Mouse (Mus musculus) stomach, embryonic 16.5 days (tissue): ENCODE data around the gene Esrra. TPM values are rescaled to one million over a fixed set of nuclear protein-coding genes. Genes with fewer than 3 reads are reported as not detected.

Experiments
- ATAC-seq: fragments of 200-750 bp; cut with Nextera tagmentation; 2 replicates; pipeline ENCODE4 v1.8.0; 2017; ENCODE audit warnings: moderate number of reproducible peaks, moderate TSS enrichment; ENCODE audit not compliant: insufficient read depth, low FRiP score
- H3K27ac ChIP-seq: fragments of 300-500 bp; sonication (generic); 2 replicates; pipeline ENCODE4 v1.5.1; 2014; ENCODE audit warnings: low read length
- H3K27me3 ChIP-seq: fragments of 300-500 bp; sonication (generic); 2 replicates; pipeline ENCODE4 v1.6.1; 2014; ENCODE audit warnings: low read length, control low read depth, mixed read lengths; ENCODE audit not compliant: control insufficient read depth, insufficient read depth
- H3K36me3 ChIP-seq: fragments of 300-500 bp; sonication (generic); 2 replicates; pipeline ENCODE4 v1.6.1; 2014; ENCODE audit warnings: low read length; ENCODE audit not compliant: control insufficient read depth, insufficient read depth
- H3K4me1 ChIP-seq: fragments of 300-500 bp; sonication (generic); 2 replicates; pipeline ENCODE4 v1.6.1; 2014; ENCODE audit warnings: low read length, control low read depth, mixed read lengths; ENCODE audit not compliant: control insufficient read depth, insufficient read depth
- H3K4me2 ChIP-seq: fragments of 300-500 bp; sonication (generic); 2 replicates; pipeline ENCODE4 v1.6.1; 2014; ENCODE audit warnings: low read depth, low read length, mixed read lengths
- H3K4me3 ChIP-seq: fragments of 300-500 bp; sonication (generic); replicated peaks from 2 replicates; pipeline ENCODE4 v1.5.1; 2014; ENCODE audit warnings: mild to moderate bottlenecking, low read length
- H3K9ac ChIP-seq: fragments of 300-500 bp; sonication (generic); 2 replicates; pipeline ENCODE4 v1.6.1; 2014; ENCODE audit warnings: low read length
- H3K9me3 ChIP-seq: fragments of 300-500 bp; sonication (generic); replicated peaks from 2 replicates; pipeline ENCODE4 v1.6.1; 2016; ENCODE audit warnings: low read length, control low read depth; ENCODE audit not compliant: control insufficient read depth
- WGBS: fragments of 180-500 bp; shearing (Covaris S2); extraction: QIAGEN DNeasy Blood & Tissue Kit; methylation state at CpG from one replicate; pipeline ENCODE4 v1.1.7; 2014; 5-methylcytosine and 5-hydroxymethylcytosine counted together
- polyA plus RNA-seq: library from polyadenylated mRNA; unstranded; fragments of >200 nt; fragmentation: Nextera tagmentation; extraction: Ambion mirVana; gene quantifications from 2 replicates; pipeline ENCODE4 v1.2.1, GENCODE M21; 2015

Gene Esrra
- polyA plus RNA-seq, 1 experiment from 2014 or later = 17.8 TPM

DNA sequence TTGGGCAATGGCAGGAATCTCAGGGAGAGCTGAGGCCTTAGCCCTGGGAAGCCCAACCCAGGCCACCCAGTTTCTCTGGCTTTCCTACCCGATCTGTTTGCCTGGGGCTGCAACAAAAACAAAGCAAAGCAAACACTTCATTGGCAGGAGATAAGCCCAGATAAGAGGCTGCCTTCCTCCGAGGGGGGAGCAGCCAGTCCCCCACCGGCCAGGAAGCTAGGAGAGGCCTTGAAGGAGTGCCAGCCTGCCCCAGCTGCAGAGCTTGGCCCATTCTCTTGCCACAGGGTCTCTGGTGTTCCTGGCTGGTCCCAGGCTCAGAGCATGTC is 31.1 kb upstream of the Esrra start:
- WGBS = 8% methylated on average over 3 of the region's 3 CpGs
- ATAC-seq = peak; percentile 18; the same call in 1 of the 2 replicates
- H3K27me3 ChIP-seq = no peaks in the 10 kb centered on the region
- H3K4me3 ChIP-seq = peak overlapping the region; percentile 68
- H3K9me3 ChIP-seq = no peaks in the 10 kb centered on the region
- H3K9ac ChIP-seq = peak overlapping the region; percentile 82
- peaks cover 10% of the 10 kb centered on the region for H3K36me3 ChIP-seq
- H3K4me2 ChIP-seq = peak overlapping the region; percentile 62
- H3K4me1 ChIP-seq = peaks cover 27% of the 10 kb centered on the region
- H3K27ac ChIP-seq = peak overlapping the region; percentile 98

DNA sequence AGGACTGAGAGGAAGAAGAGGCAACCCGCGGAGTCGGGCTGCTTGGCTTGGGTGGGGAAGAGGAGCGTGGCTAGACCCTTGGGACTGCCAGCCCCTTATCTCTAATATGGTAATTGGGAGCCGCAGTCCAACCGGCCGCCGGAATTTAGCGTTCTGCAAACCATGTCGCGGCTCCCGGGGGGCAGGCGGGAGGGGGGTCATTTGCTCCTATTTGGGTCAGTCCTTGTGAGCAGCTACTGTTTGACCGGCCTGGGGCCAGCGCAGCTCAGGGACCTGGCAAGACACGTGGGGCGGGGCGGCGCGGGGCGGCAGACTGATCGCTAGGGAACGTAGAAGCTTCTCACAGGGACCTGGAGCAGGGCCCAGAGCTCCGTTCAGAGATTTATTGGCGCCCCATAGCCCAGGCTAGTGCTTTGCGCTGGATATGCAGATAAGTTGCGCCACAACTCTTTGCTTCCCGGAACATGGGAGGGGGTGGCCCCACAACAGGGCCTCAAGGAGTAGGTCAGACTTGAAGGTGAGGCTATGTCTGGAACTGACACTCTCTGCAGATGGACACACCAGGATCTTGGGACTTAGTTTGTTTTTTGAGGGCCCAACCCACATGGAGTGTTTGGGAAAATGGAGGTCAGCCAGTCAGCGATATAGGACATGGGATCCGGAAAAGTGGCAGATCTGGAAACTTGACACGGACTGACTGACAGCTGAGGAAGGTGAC is 30.5 kb upstream of the Esrra start:
- peak; percentile 41 for ATAC-seq
- peaks cover 27% of the 10 kb centered on the region for H3K4me1 ChIP-seq

DNA sequence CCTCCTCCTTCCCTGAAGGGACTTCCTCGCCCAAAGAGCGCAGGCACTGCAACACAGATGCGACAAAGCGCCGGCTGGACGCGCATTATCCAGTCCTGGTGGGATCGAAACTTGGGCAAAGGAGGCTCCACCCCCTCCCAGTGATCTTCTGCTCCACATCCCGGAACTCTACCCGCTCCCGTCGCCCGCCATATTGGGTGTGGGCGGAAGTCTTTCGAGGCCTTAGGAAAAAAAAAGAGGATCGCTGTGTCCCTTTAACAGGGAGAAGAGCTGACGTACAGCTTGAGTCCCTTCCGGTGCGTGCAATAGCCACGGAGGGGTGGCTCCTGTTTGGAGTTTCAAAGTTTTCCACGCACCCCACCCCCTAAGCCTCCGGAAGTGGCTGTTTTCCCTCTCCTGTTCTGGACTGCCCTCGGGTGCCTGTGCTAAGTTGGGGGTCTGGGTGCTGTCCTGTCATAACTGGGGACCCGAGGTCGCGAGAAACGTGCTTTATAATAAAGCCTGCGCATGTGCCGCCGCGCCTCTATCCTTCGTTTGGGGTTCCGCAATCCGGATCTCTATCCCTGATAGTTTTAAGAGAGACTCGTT is 29.9 kb upstream of the Esrra start:
- H3K4me1 ChIP-seq = peaks cover 27% of the 10 kb centered on the region
- peak; percentile 81 for ATAC-seq

More for the DNA sequence above, 30.5 kb upstream of the Esrra start:
- H3K4me3 ChIP-seq = peak overlapping the region; percentile 68
- H3K9ac ChIP-seq = peak overlapping the region; percentile 82
- H3K4me2 ChIP-seq = peak overlapping the region; percentile 62
- H3K9me3 ChIP-seq = no peaks in the 10 kb centered on the region
- WGBS = 2% methylated on average over 31 of the region's 31 CpGs
- peaks cover 10% of the 10 kb centered on the region for H3K36me3 ChIP-seq
- peak overlapping the region; percentile 98 for H3K27ac ChIP-seq
- H3K27me3 ChIP-seq = no peaks in the 10 kb centered on the region

DNA sequence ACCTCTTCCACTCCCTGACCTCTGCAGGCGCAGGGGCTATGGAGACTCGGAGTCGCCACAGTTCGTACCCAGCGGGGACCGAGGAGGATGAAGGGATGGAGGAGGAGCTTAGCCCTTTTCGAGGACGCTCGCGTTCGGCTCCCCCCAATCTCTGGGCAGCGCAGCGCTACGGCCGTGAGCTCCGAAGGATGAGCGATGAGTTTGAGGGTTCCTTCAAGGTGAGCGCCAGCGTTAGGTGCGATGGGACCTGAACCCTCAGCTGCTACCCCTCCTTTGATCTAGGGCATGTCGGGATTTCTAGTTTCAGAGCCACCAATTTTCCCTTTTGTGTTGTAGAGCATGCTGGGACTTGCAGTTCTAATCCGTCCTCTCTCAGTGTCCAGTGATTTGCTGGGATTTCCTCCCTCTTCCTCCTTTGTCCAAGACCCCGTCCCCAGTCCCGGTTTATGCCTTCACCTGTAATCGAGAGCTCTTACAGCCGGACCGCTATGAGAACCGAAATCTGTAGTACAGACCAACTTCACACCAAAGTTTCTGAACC is 29.1 kb upstream of the Esrra start:
- Histone ChIP-seq H3K9ac (peak overlapping the region; percentile 82), H3K36me3 (peaks cover 9% of the 10 kb centered on the region), H3K27ac (peak overlapping the region; percentile 98), H3K4me3 (peak overlapping the region; percentile 68), H3K4me2 (peak overlapping the region; percentile 62), H3K4me1 (peaks cover 27% of the 10 kb centered on the region), H3K9me3 (no peaks in the 10 kb centered on the region), H3K27me3 (no peaks in the 10 kb centered on the region)
- ATAC-seq = peak; percentile 35; the same call in 1 of the 2 replicates
- under 1% methylated on average over 28 of the region's 28 CpGs for WGBS

More for the DNA sequence above, 29.9 kb upstream of the Esrra start:
- Histone ChIP-seq H3K36me3 (peaks cover 10% of the 10 kb centered on the region), H3K4me2 (peak overlapping the region; percentile 62), H3K27ac (peak overlapping the region; percentile 98), H3K9ac (peak overlapping the region; percentile 82), H3K9me3 (no peaks in the 10 kb centered on the region), H3K4me3 (peak overlapping the region; percentile 68), H3K27me3 (no peaks in the 10 kb centered on the region)
- WGBS = under 1% methylated on average over 35 of the region's 35 CpGs

- Histone ChIP-seq H3K4me1 (peaks cover 27% of the 10 kb centered on the region), H3K27me3 (no peaks in the 10 kb centered on the region), H3K4me3 (peak overlapping the region; percentile 68), H3K9ac (peak overlapping the region; percentile 82), H3K27ac (peak overlapping the region; percentile 98), H3K36me3 (peaks cover 2% of the 10 kb centered on the region), H3K9me3 (no peaks in the 10 kb centered on the region), H3K4me2 (peak overlapping the region; percentile 62)
- WGBS = 51% methylated on average over 5 of the region's 5 CpGs
- no peak for ATAC-seq
Observed at GRCm38 (mm10) chr19:6949951-6950350, 28.3 kb upstream of the Esrra start.

DNA sequence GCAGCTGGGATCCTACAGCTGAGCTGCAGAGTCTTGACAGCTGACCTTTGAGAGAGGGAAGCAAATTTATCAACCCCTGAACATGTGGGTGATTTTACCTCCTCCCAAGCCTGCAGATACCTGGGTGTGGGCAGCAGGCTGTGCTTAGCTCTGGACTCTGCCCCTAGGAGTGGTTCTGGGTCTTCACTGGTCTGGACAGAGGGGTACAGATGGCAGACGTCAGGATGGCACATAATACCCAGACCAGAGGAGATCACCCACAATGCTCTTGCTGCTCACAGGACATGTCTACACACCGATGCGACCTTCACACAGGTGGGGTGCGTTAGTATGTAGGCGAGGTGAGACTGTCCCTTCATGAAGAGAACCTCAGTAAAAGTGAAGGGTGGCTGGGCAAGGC is 27.9 kb upstream of the Esrra start:
- peaks cover 27% of the 10 kb centered on the region for H3K4me1 ChIP-seq
- 85% methylated on average over 5 of the region's 5 CpGs for WGBS
- ATAC-seq = no peak

GRCm38 (mm10) chr19:6948186-6948585 is 26.6 kb upstream of the Esrra start:
- Histone ChIP-seq H3K4me1 (peaks cover 29% of the 10 kb centered on the region), H3K36me3 (no peaks in the 10 kb centered on the region), H3K9ac (no peak overlapping the region), H3K27me3 (no peaks in the 10 kb centered on the region), H3K4me2 (no peak overlapping the region), H3K27ac (no peak overlapping the region), H3K4me3 (no peak overlapping the region), H3K9me3 (no peaks in the 10 kb centered on the region)
- 74% methylated on average over 4 of the region's 4 CpGs for WGBS
- no peak for ATAC-seq

More for the DNA sequence above, 27.9 kb upstream of the Esrra start:
- Histone ChIP-seq H3K9me3 (no peaks in the 10 kb centered on the region), H3K27ac (peak overlapping the region; percentile 98), H3K4me3 (no peak overlapping the region), H3K9ac (peak overlapping the region; percentile 20; the same call in 1 of the 2 replicates), H3K27me3 (no peaks in the 10 kb centered on the region), H3K4me2 (peak overlapping the region; percentile 62; the same call in 1 of the 2 replicates), H3K36me3 (no peaks in the 10 kb centered on the region; the same call in 1 of the 2 replicates)

GRCm38 (mm10) chr19:6947742-6948141 is 26.1 kb upstream of the Esrra start:
- WGBS = 45% methylated on average over 4 of the region's 4 CpGs
- Histone ChIP-seq H3K36me3 (no peaks in the 10 kb centered on the region), H3K27me3 (no peaks in the 10 kb centered on the region), H3K4me3 (no peak overlapping the region), H3K4me1 (peaks cover 29% of the 10 kb centered on the region), H3K9me3 (no peaks in the 10 kb centered on the region), H3K4me2 (no peak overlapping the region), H3K27ac (no peak overlapping the region), H3K9ac (no peak overlapping the region)
- no peak for ATAC-seq

- Histone ChIP-seq H3K4me3 (no peak overlapping the region), H3K27me3 (no peaks in the 10 kb centered on the region), H3K9ac (no peak overlapping the region), H3K4me1 (peaks cover 21% of the 10 kb centered on the region), H3K9me3 (no peaks in the 10 kb centered on the region), H3K36me3 (no peaks in the 10 kb centered on the region), H3K4me2 (no peak overlapping the region), H3K27ac (no peak overlapping the region)
- 93% methylated on average over 6 of the region's 6 CpGs for WGBS
- ATAC-seq = no peak
Observed at GRCm38 (mm10) chr19:6943709-6944108, 22.1 kb upstream of the Esrra start.
